Mouse (Mus musculus) ES-E14 (cell line): ENCODE data around the gene Aspm.

Source experiments
- CHD2 ChIP-seq: IDR thresholded peaks from 2 replicates; pipeline ENCODE4 v1.6.1; 2014; ENCODE audit warnings: mild to moderate bottlenecking, low read depth, low read length, inconsistent platforms
- MAFK ChIP-seq: IDR thresholded peaks from 2 replicates; pipeline ENCODE4 v1.6.1; 2014; ENCODE audit warnings: mild to moderate bottlenecking, low read depth, low read length, inconsistent platforms; ENCODE audit not compliant: insufficient read depth
- ZNF384 ChIP-seq: IDR thresholded peaks from 2 replicates; pipeline ENCODE4 v1.6.1; 2012; ENCODE audit warnings: low read depth, low read length, inconsistent platforms

DNA sequence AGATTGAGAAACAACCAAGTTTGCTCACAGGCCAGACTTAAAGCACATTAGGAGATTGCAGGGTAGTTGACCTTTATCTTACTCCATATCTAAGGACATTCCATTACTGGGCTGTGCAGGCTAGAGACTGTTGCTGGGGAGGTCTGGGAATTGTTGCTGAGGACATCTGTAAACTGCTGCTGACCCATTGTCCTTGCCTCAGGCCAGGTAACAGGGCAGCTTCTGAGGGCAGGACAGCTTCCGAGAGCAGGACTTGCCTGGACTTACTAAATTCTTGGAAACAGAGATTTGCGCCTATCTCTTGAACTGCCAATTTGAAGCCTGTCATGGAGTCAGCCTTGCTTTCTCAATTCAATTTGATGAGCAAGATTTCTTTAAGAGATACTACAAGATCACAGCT lies 40.8 kb downstream of the Aspm start:
- TF ChIP-seq MAFK: no peak
- no peak for TF ChIP-seq ZNF384
- no peak for TF ChIP-seq CHD2
